Comparison of ENCODE assay signal across 14 mouse cellular contexts in the genomic region with DNA sequence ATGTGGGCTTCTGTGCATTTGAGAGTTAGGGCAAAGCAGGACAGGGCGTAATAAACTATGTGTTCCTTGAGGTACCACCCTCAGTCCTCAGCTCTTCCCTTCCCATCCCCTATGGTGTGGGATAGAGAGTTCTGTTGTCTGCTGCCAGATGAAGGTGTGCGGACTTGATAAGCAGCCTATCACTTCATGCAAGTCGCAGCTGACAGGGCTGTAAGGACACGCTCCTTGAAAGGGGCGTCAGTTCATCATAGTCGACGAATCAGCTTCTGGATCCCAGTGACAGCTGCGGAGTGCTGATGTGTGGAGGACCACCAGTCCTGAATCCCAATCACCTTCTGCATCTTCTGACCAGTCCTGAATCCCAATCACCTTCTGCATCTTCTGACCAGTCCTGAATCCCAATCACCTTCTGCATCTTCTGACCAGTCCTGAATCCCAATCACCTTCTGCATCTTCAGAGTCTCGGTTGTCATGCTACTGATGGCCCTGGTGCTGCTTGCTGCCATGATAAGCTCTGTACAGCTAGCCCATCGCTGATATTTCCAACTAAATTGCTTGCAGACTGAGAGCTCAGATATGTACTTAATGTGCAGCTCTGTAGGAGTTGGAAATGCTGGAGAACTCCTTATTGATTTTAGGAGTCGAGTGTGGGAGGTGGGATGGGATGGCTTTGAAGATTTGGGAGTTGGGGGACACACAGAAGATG. TPM values are rescaled to one million over a fixed set of nuclear protein-coding genes. Genes with fewer than 3 reads are reported as not detected.
A peak's percentile ranks its signal among the peaks of the same experiment; 100 is the strongest.
DNase-seq lines count a peak whose midpoint lies in the region; ATAC-seq and TF ChIP-seq lines count a peak whose summit lies in the region.
"Had no signal": no experiment of that assay in that cellular context is flagged by ENCODE, and none has a peak within 500 bp of the region (broad histone marks: within the 10 kb centered on the region; RNA-seq: fewer than 3 reads in every experiment).

No protein-coding gene starts in this region.

- H3K9me3 ChIP-seq in heart, embryonic 10.5 days: no peaks in the 10 kb centered on the region
- H3K9me3 ChIP-seq in lung, embryonic 15.5 days: no peaks in the 10 kb centered on the region
- no peaks in the 10 kb centered on the region for H3K9me3 ChIP-seq in erythroblast, embryonic 14.5 days (ENCODE audit: control insufficient read depth, low read length)
- H3K9me3 ChIP-seq in midbrain, postnatal 0 days (ENCODE audit: low read length): no peaks in the 10 kb centered on the region
- H3K9me3 ChIP-seq: G1E; limb, embryonic 13.5 days had no signal

- no peak for TF ChIP-seq CTCF in lung, adult 2 months (IDR thresholded peaks at IDR 0.05; ENCODE audit: insufficient read depth, low read length)
- TF ChIP-seq CTCF in midbrain, postnatal 0 days (IDR thresholded peaks at IDR 0.05): no peak

- H3K4me3 ChIP-seq in heart, embryonic 10.5 days: no peak overlapping the region
- no peak overlapping the region for H3K4me3 ChIP-seq in lung, embryonic 15.5 days
- no peak overlapping the region for H3K4me3 ChIP-seq in lung, adult 2 months (replicated peaks; ENCODE audit: extremely low read depth, low read depth, low read length)
- H3K4me3 ChIP-seq in erythroblast, embryonic 14.5 days (replicated peaks): peak overlapping the region; percentile 12
- no peak overlapping the region for H3K4me3 ChIP-seq in midbrain, postnatal 0 days (ENCODE audit: low read depth, low read length)
- H3K4me3 ChIP-seq: limb, embryonic 13.5 days had no signal

- peak; percentile 32; the same call in 1 of the 2 replicates for ATAC-seq in lung, embryonic 15.5 days (ENCODE audit: borderline replicate concordance, extremely low read depth, low FRiP score, low TSS enrichment)
- ATAC-seq in midbrain, postnatal 0 days (ENCODE audit: low FRiP score): 0 out of 2 replicates have a peak, but pooled peaks have one; percentile 41
- no peak for ATAC-seq in inflammation-experienced regulatory T-cells, adult 6 months
- ATAC-seq: forebrain, postnatal 0 days had no signal

- WGBS in heart, embryonic 10.5 days: 60% methylated on average over 11 of the region's 11 CpGs
- 74% methylated on average over 11 of the region's 11 CpGs for WGBS in lung, embryonic 15.5 days
- 85% methylated on average over 11 of the region's 11 CpGs for WGBS in lung, adult 2 months
- 83% methylated on average over 11 of the region's 11 CpGs for WGBS in midbrain, postnatal 0 days

- H3K4me2 ChIP-seq in lung, embryonic 15.5 days: no peak overlapping the region
- H3K4me2 ChIP-seq in midbrain, postnatal 0 days (ENCODE audit: low read depth, low read length, poor library complexity, severe bottlenecking): no peak overlapping the region

- no peaks in the 10 kb centered on the region for H3K27me3 ChIP-seq in heart, embryonic 10.5 days (ENCODE audit: insufficient read depth, poor library complexity, severe bottlenecking)
- H3K27me3 ChIP-seq in lung, embryonic 15.5 days: no peaks in the 10 kb centered on the region
- H3K27me3 ChIP-seq in erythroblast, embryonic 14.5 days (ENCODE audit: control insufficient read depth): no peaks in the 10 kb centered on the region; the same call in 1 of the 2 replicates
- no peaks in the 10 kb centered on the region for H3K27me3 ChIP-seq in midbrain, postnatal 0 days (ENCODE audit: insufficient read depth, low read length)
- H3K27me3 ChIP-seq: limb, embryonic 13.5 days had no signal

- no peak for TF ChIP-seq POLR2A in lung, adult 2 months (IDR thresholded peaks at IDR 0.05; ENCODE audit: borderline replicate concordance, extremely low read depth, low read depth, low read length)

- no peak overlapping the region for H3K9ac ChIP-seq in lung, embryonic 15.5 days
- H3K9ac ChIP-seq in midbrain, postnatal 0 days (replicated peaks; ENCODE audit: low read length, poor library complexity, severe bottlenecking): no peak overlapping the region
- H3K9ac ChIP-seq: forebrain, postnatal 0 days; limb, embryonic 13.5 days had no signal

- H3K27ac ChIP-seq in heart, embryonic 10.5 days: peak overlapping the region; percentile 42; the same call in 1 of the 2 replicates
- no peak overlapping the region for H3K27ac ChIP-seq in lung, embryonic 15.5 days
- no peak overlapping the region for H3K27ac ChIP-seq in midbrain, postnatal 0 days (ENCODE audit: low read depth, low read length)
- H3K27ac ChIP-seq: limb, embryonic 13.5 days had no signal

- DNase-seq in heart, embryonic 10.5 days (ENCODE audit: low spot score): peak; percentile 91
- no peak for DNase-seq in heart, adult 8-10 months (ENCODE audit: low spot score)
- DNase-seq in lung, adult 2 months: no peak
- DNase-seq in midbrain, postnatal 0 days (ENCODE audit: low spot score): no peak
- DNase-seq in testis, postnatal 14 days (ENCODE audit: low spot score): no peak
- DNase-seq: forebrain, postnatal 0 days; heart, adult 18-20 months; kidney, adult 8-10 months; right cerebral cortex, postnatal 25 days had no signal

- peaks cover 22% of the 10 kb centered on the region for H3K4me1 ChIP-seq in heart, embryonic 10.5 days
- H3K4me1 ChIP-seq in lung, embryonic 15.5 days: peaks cover 46% of the 10 kb centered on the region
- H3K4me1 ChIP-seq in lung, adult 2 months (ENCODE audit: control insufficient read depth, insufficient read depth, low read length): peaks cover 9% of the 10 kb centered on the region
- H3K4me1 ChIP-seq in erythroblast, embryonic 14.5 days (ENCODE audit: control insufficient read depth): peaks cover 62% of the 10 kb centered on the region
- no peaks in the 10 kb centered on the region for H3K4me1 ChIP-seq in midbrain, postnatal 0 days (ENCODE audit: insufficient read depth, low read length)

- no peaks in the 10 kb centered on the region for H3K36me3 ChIP-seq in heart, embryonic 10.5 days
- no peaks in the 10 kb centered on the region for H3K36me3 ChIP-seq in lung, embryonic 15.5 days
- no peaks in the 10 kb centered on the region for H3K36me3 ChIP-seq in erythroblast, embryonic 14.5 days (ENCODE audit: control insufficient read depth)
- H3K36me3 ChIP-seq in midbrain, postnatal 0 days (ENCODE audit: insufficient read depth, low read length): no peaks in the 10 kb centered on the region
- H3K36me3 ChIP-seq: G1E; limb, embryonic 13.5 days had no signal

RNA-seq across cellular contexts. Expression of a gene that starts 59.9 kb away (rescaled TPM):
- polyA plus RNA-seq in heart, embryonic 10.5 days (2016; fragmentation: Nextera tagmentation; extraction: Ambion mirVana): 9.4 and 11.5 TPM in 2 replicates
- 1 to 10 TPM; 7.0 to 9.4 (median 7.7) TPM for total RNA-seq in heart, adult 8-10 months (2022)
- 32.8 and 37.1 TPM in 2 replicates for polyA plus RNA-seq in lung, embryonic 15.5 days (2015; fragmentation: Nextera tagmentation; extraction: Ambion mirVana)
- 24.2 and 28.3 TPM in 2 replicates for polyA plus RNA-seq in lung, adult 2 months (2012; rRNA removed)
- polyA plus RNA-seq in erythroblast, embryonic 14.5 days (2012): 0.01 TPM in 1 of 2 replicates, not detected in the other
- 31.9 and 36.4 TPM in 2 replicates for total RNA-seq in midbrain, postnatal 0 days (2014; rRNA removed)
- polyA plus RNA-seq in midbrain, postnatal 0 days (2015; fragmentation: Nextera tagmentation; extraction: Ambion mirVana): 35.0 and 35.2 TPM in 2 replicates
- 100 to 1,000 TPM in 2 of 3 experiments, 10 to 100 TPM in 1; 94.0 to 116 (median 111) TPM for polyA plus RNA-seq in inflammation-experienced regulatory T-cells, adult 6 months (2017; shearing (Covaris generic))
- polyA plus RNA-seq: G1E had no signal

Comparison
In these comparisons a context has a peak if more than half of its experiments do, and no peak if none do; other contexts are left out.
1. RNA of a gene that starts 59.9 kb away (polyA plus RNA-seq): 94.0 to 116 TPM in inflammation-experienced regulatory T-cells, adult 6 months, 32.8 to 37.1 TPM in lung, embryonic 15.5 days, 35.0 to 35.2 TPM in midbrain, postnatal 0 days, 24.2 to 28.3 TPM in lung, adult 2 months and 9.4 to 11.5 TPM in heart, embryonic 10.5 days; 0.01 TPM in erythroblast, embryonic 14.5 days; every median in the first group is over 10 times any median in the second.